Mouse (Mus musculus): ENCODE results near the gene Tmem213. TPM values are rescaled to one million over a fixed set of nuclear protein-coding genes. Genes with fewer than 3 reads are reported as not detected.
A peak's percentile ranks its signal among the peaks of the same experiment; 100 is the strongest.

The Tmem213 gene
- polyA plus RNA-seq (2014; fragmentation: Nextera tagmentation; extraction: Ambion mirVana), result not detected in 2 replicates

GRCm38 (mm10) chr6:38109160-38109795 is at the start of gene Tmem213:
Tmem213 (plus strand) TSS chr6:38109255.
- no peak for ATAC-seq (ENCODE audit: insufficient number of reproducible peaks, insufficient read depth, low FRiP score, low read depth)
- H3K4me1 ChIP-seq (ENCODE audit: control insufficient read depth in 2 of 2, insufficient read depth in 2 of 2, low read length in 2 of 2), result peaks cover 0 to 2% of the 10 kb centered on the region in 2 experiments; a peak in 1 of 4 replicates
- 35% methylated on average over 9 of the region's 9 CpGs for WGBS
- no peaks in the 10 kb centered on the region for H3K36me3 ChIP-seq (ENCODE audit: control insufficient read depth, insufficient read depth, low read length)
- H3K27me3 ChIP-seq (ENCODE audit: control insufficient read depth, insufficient read depth, low read length), result 0 out of 2 replicates have a peak, but pooled peaks cover 3% of the 10 kb centered on the region
- no peak within 1 kb of the TSS for H3K9ac ChIP-seq (ENCODE audit: low read length)
- no peak within 1 kb of the TSS for H3K4me3 ChIP-seq (ENCODE audit: control insufficient read depth in 1 of 2, insufficient read depth in 1 of 2, low read depth in 1 of 2, low read length in 2 of 2)
- no peak within 1 kb of the TSS for H3K27ac ChIP-seq (replicated peaks in 1 of 2; ENCODE audit: control insufficient read depth in 1 of 2, insufficient read depth in 1 of 2, low read depth in 2 of 2, low read length in 2 of 2)
- H3K9me3 ChIP-seq (ENCODE audit: control insufficient read depth, low read length), result no peaks in the 10 kb centered on the region
- peak within 1 kb of the TSS; percentile 40 for H3K4me2 ChIP-seq (ENCODE audit: low read length)

- H3K27ac ChIP-seq (replicated peaks in 1 of 2; ENCODE audit: control insufficient read depth in 1 of 2, insufficient read depth in 1 of 2, low read depth in 2 of 2, low read length in 2 of 2), result no peak overlapping the region
- H3K9ac ChIP-seq (ENCODE audit: low read length), result no peak overlapping the region
- peaks cover 0 to 5% of the 10 kb centered on the region in 2 experiments; a peak in 2 of 4 replicates for H3K4me1 ChIP-seq (ENCODE audit: control insufficient read depth in 2 of 2, insufficient read depth in 2 of 2, low read length in 2 of 2)
- H3K27me3 ChIP-seq (ENCODE audit: control insufficient read depth, insufficient read depth, low read length), result no peaks in the 10 kb centered on the region
- WGBS, result 63% methylated on average over 2 of the region's 2 CpGs
- peaks cover 4% of the 10 kb centered on the region for H3K9me3 ChIP-seq (ENCODE audit: control insufficient read depth, low read length)
- no peak overlapping the region for H3K4me2 ChIP-seq (ENCODE audit: low read length)
- H3K36me3 ChIP-seq (ENCODE audit: control insufficient read depth, insufficient read depth, low read length), result no peaks in the 10 kb centered on the region
- no peak overlapping the region for H3K4me3 ChIP-seq (ENCODE audit: control insufficient read depth in 1 of 2, insufficient read depth in 1 of 2, low read depth in 1 of 2, low read length in 2 of 2)
- no peak for ATAC-seq (ENCODE audit: insufficient number of reproducible peaks, insufficient read depth, low FRiP score, low read depth)
These were observed 44.4 kb upstream of the Tmem213 start for GRCm38 (mm10) chr6:38064621-38065020.

GRCm38 (mm10) chr6:38065122-38065500 is 43.9 kb upstream of the Tmem213 start:
- Histone ChIP-seq H3K36me3 (ENCODE audit: control insufficient read depth, insufficient read depth, low read length) (no peaks in the 10 kb centered on the region), H3K27me3 (ENCODE audit: control insufficient read depth, insufficient read depth, low read length) (no peaks in the 10 kb centered on the region), H3K4me1 (ENCODE audit: control insufficient read depth in 2 of 2, insufficient read depth in 2 of 2, low read length in 2 of 2) (peaks cover 0 to 5% of the 10 kb centered on the region in 2 experiments; a peak in 2 of 4 replicates), H3K9me3 (ENCODE audit: control insufficient read depth, low read length) (peaks cover 4% of the 10 kb centered on the region), H3K9ac (ENCODE audit: low read length) (no peak overlapping the region), H3K27ac (replicated peaks in 1 of 2; ENCODE audit: control insufficient read depth in 1 of 2, insufficient read depth in 1 of 2, low read depth in 2 of 2, low read length in 2 of 2) (no peak overlapping the region; a peak in 1 of 4 replicates), H3K4me2 (ENCODE audit: low read length) (no peak overlapping the region), H3K4me3 (ENCODE audit: control insufficient read depth in 1 of 2, insufficient read depth in 1 of 2, low read depth in 1 of 2, low read length in 2 of 2) (no peak overlapping the region)
- ATAC-seq (ENCODE audit: insufficient number of reproducible peaks, insufficient read depth, low FRiP score, low read depth), result no peak
- 82% methylated on average over 3 of the region's 3 CpGs for WGBS

- Histone ChIP-seq H3K9ac (ENCODE audit: low read length) (no peak overlapping the region), H3K9me3 (ENCODE audit: control insufficient read depth, low read length) (peaks cover 4% of the 10 kb centered on the region), H3K27me3 (ENCODE audit: control insufficient read depth, insufficient read depth, low read length) (no peaks in the 10 kb centered on the region), H3K4me3 (ENCODE audit: control insufficient read depth in 1 of 2, insufficient read depth in 1 of 2, low read depth in 1 of 2, low read length in 2 of 2) (no peak overlapping the region), H3K4me2 (ENCODE audit: low read length) (no peak overlapping the region), H3K27ac (replicated peaks in 1 of 2; ENCODE audit: control insufficient read depth in 1 of 2, insufficient read depth in 1 of 2, low read depth in 2 of 2, low read length in 2 of 2) (no peak overlapping the region; a peak in 1 of 4 replicates), H3K4me1 (ENCODE audit: control insufficient read depth in 2 of 2, insufficient read depth in 2 of 2, low read length in 2 of 2) (peaks cover 0 to 5% of the 10 kb centered on the region in 2 experiments; a peak in 2 of 4 replicates), H3K36me3 (ENCODE audit: control insufficient read depth, insufficient read depth, low read length) (no peaks in the 10 kb centered on the region)
- no peak for ATAC-seq (ENCODE audit: insufficient number of reproducible peaks, insufficient read depth, low FRiP score, low read depth)
- WGBS, result 66% methylated on average over 11 of the region's 11 CpGs
These were observed 43.4 kb upstream of the Tmem213 start for GRCm38 (mm10) chr6:38065501-38066122.

- peaks cover 0 to 5% of the 10 kb centered on the region in 2 experiments; a peak in 2 of 4 replicates for H3K4me1 ChIP-seq (ENCODE audit: control insufficient read depth in 2 of 2, insufficient read depth in 2 of 2, low read length in 2 of 2)
- no peak overlapping the region for H3K4me2 ChIP-seq (ENCODE audit: low read length)
- no peak overlapping the region for H3K4me3 ChIP-seq (ENCODE audit: control insufficient read depth in 1 of 2, insufficient read depth in 1 of 2, low read depth in 1 of 2, low read length in 2 of 2)
- H3K27ac ChIP-seq (replicated peaks in 1 of 2; ENCODE audit: control insufficient read depth in 1 of 2, insufficient read depth in 1 of 2, low read depth in 2 of 2, low read length in 2 of 2), result no peak overlapping the region
- no peaks in the 10 kb centered on the region for H3K27me3 ChIP-seq (ENCODE audit: control insufficient read depth, insufficient read depth, low read length)
- no peak overlapping the region for H3K9ac ChIP-seq (ENCODE audit: low read length)
- H3K9me3 ChIP-seq (ENCODE audit: control insufficient read depth, low read length), result peaks cover 4% of the 10 kb centered on the region
- no peaks in the 10 kb centered on the region for H3K36me3 ChIP-seq (ENCODE audit: control insufficient read depth, insufficient read depth, low read length)
- ATAC-seq (ENCODE audit: insufficient number of reproducible peaks, insufficient read depth, low FRiP score, low read depth), result no peak
- 1% methylated on average over 5 of the region's 5 CpGs for WGBS
These were observed 42.8 kb upstream of the Tmem213 start for GRCm38 (mm10) chr6:38066215-38066614.

- Histone ChIP-seq H3K4me1 (ENCODE audit: control insufficient read depth in 2 of 2, insufficient read depth in 2 of 2, low read length in 2 of 2) (peaks cover 2 to 5% of the 10 kb centered on the region in 2 experiments; a peak in 3 of 4 replicates), H3K9ac (ENCODE audit: low read length) (no peak overlapping the region), H3K9me3 (ENCODE audit: control insufficient read depth, low read length) (0 out of 2 replicates have a peak, but pooled peaks cover 3% of the 10 kb centered on the region), H3K36me3 (ENCODE audit: control insufficient read depth, insufficient read depth, low read length) (no peaks in the 10 kb centered on the region), H3K4me3 (ENCODE audit: control insufficient read depth in 1 of 2, insufficient read depth in 1 of 2, low read depth in 1 of 2, low read length in 2 of 2) (no peak overlapping the region), H3K4me2 (ENCODE audit: low read length) (no peak overlapping the region), H3K27me3 (ENCODE audit: control insufficient read depth, insufficient read depth, low read length) (no peaks in the 10 kb centered on the region), H3K27ac (replicated peaks in 1 of 2; ENCODE audit: control insufficient read depth in 1 of 2, insufficient read depth in 1 of 2, low read depth in 2 of 2, low read length in 2 of 2) (no peak overlapping the region)
- WGBS, result 74% methylated on average over 4 of the region's 4 CpGs
- ATAC-seq (ENCODE audit: insufficient number of reproducible peaks, insufficient read depth, low FRiP score, low read depth), result no peak
These were observed 37.8 kb upstream of the Tmem213 start for GRCm38 (mm10) chr6:38071256-38071655.

GRCm38 (mm10) chr6:38072137-38072796 is 36.8 kb upstream of the Tmem213 start:
- ATAC-seq (ENCODE audit: insufficient number of reproducible peaks, insufficient read depth, low FRiP score, low read depth), result no peak
- WGBS, result 47% methylated on average over 5 of the region's 5 CpGs
- H3K36me3 ChIP-seq (ENCODE audit: control insufficient read depth, insufficient read depth, low read length), result no peaks in the 10 kb centered on the region

More at GRCm38 (mm10) chr6:38072137-38072796, 36.8 kb upstream of the Tmem213 start:
- Histone ChIP-seq H3K9ac (ENCODE audit: low read length) (no peak overlapping the region), H3K27ac (replicated peaks in 1 of 2; ENCODE audit: control insufficient read depth in 1 of 2, insufficient read depth in 1 of 2, low read depth in 2 of 2, low read length in 2 of 2) (no peak overlapping the region; a peak in 1 of 4 replicates), H3K27me3 (ENCODE audit: control insufficient read depth, insufficient read depth, low read length) (no peaks in the 10 kb centered on the region), H3K4me2 (ENCODE audit: low read length) (no peak overlapping the region), H3K4me3 (ENCODE audit: control insufficient read depth in 1 of 2, insufficient read depth in 1 of 2, low read depth in 1 of 2, low read length in 2 of 2) (no peak overlapping the region), H3K4me1 (ENCODE audit: control insufficient read depth in 2 of 2, insufficient read depth in 2 of 2, low read length in 2 of 2) (peaks cover 2 to 5% of the 10 kb centered on the region in 2 experiments; a peak in 3 of 4 replicates), H3K9me3 (ENCODE audit: control insufficient read depth, low read length) (0 out of 2 replicates have a peak, but pooled peaks cover 3% of the 10 kb centered on the region)
